Mouse (Mus musculus) forebrain, embryonic 10.5 days (tissue): ENCODE measurements at regions not wholly inside any gene's neighbourhood (a gene's known extent, or its start where the extent isn't known, plus 50 kb on each side); places are given as distances from the start of the nearest gene placed in this dataset.
A peak's percentile ranks its signal among the peaks of the same experiment; 100 is the strongest.

Source experiments
- DNase-seq: peaks from one replicate; pipeline ENCODE4 v3.0.0-alpha.2; 2017; ENCODE audit warnings: low spot score; ENCODE audit errors: extremely low spot score
- H3K27ac ChIP-seq: fragments of 300-500 bp; sonication (generic); 2 replicates; pipeline ENCODE4 v1.5.1; 2016; ENCODE audit warnings: mild to moderate bottlenecking
- H3K27me3 ChIP-seq: fragments of 300-500 bp; sonication (generic); 2 replicates; pipeline ENCODE4 v1.6.1; 2016; ENCODE audit warnings: mild to moderate bottlenecking; ENCODE audit not compliant: poor library complexity, severe bottlenecking
- H3K36me3 ChIP-seq: fragments of 300-500 bp; sonication (generic); replicated peaks from 2 replicates; pipeline ENCODE4 v1.6.1; 2016; ENCODE audit warnings: mild to moderate bottlenecking, moderate library complexity
- H3K4me1 ChIP-seq: fragments of 300-500 bp; sonication (generic); 2 replicates; pipeline ENCODE4 v1.6.1; 2016
- H3K4me3 ChIP-seq: fragments of 300-500 bp; sonication (generic); 2 replicates; pipeline ENCODE4 v1.5.1; 2016; ENCODE audit warnings: mild to moderate bottlenecking, moderate library complexity
- H3K9me3 ChIP-seq: fragments of 300-500 bp; sonication (generic); 2 replicates; pipeline ENCODE4 v1.6.1; 2016; ENCODE audit warnings: mild to moderate bottlenecking, moderate library complexity
- WGBS: fragments of 180-500 bp; shearing (Covaris S2); methylation state at CpG from one replicate; pipeline ENCODE4 v1.1.7; 2016; 5-methylcytosine and 5-hydroxymethylcytosine counted together

- Histone ChIP-seq H3K36me3 (peaks cover 71% of the 10 kb centered on the region), H3K4me3 (no peak overlapping the region), H3K9me3 (no peaks in the 10 kb centered on the region), H3K27ac (no peak overlapping the region), H3K27me3 (no peaks in the 10 kb centered on the region), H3K4me1 (peaks cover 13% of the 10 kb centered on the region; the same call in 1 of the 2 replicates)
- WGBS, result 87% methylated on average over 11 of the region's 11 CpGs
- no peak for DNase-seq
These were observed 51.0 kb upstream of the Mrps10 start for GRCm38 (mm10) chr17:47317651-47318050.

- H3K27ac ChIP-seq, result no peak overlapping the region
- H3K36me3 ChIP-seq, result peaks cover 46% of the 10 kb centered on the region
- H3K4me3 ChIP-seq, result no peak overlapping the region
- no peak for DNase-seq
- no peaks in the 10 kb centered on the region for H3K9me3 ChIP-seq
- H3K27me3 ChIP-seq, result no peaks in the 10 kb centered on the region
- 95% methylated on average over 7 of the region's 7 CpGs for WGBS
- no peaks in the 10 kb centered on the region for H3K4me1 ChIP-seq
These were observed 55.5 kb upstream of the Mrps10 start for GRCm38 (mm10) chr17:47313162-47313561.

DNA sequence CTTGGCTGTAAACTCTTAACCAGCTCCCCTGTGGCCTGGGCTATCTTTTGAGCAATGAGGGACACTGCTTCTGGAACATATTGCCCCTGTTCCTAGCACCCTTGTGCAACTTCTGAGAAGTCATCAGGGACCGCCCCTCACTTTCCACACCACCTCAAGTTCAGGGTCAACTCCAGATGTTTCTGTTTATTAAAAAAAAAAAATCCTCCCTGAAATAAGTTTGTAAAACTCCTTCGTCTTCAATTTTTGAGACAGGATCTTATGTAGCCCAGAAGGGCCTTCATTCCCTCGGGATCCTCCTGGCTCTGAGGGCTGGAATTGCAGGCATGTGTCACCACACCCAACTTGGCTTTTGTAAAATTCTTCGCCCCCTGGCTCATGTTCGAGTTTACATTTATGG lies 57.4 kb upstream of the Mrps10 start:
- Histone ChIP-seq H3K27me3 (no peaks in the 10 kb centered on the region), H3K36me3 (peaks cover 37% of the 10 kb centered on the region), H3K9me3 (no peaks in the 10 kb centered on the region), H3K4me1 (peaks cover 2% of the 10 kb centered on the region), H3K27ac (no peak overlapping the region), H3K4me3 (no peak overlapping the region)
- WGBS, result 91% methylated on average over 5 of the region's 5 CpGs
- no peak for DNase-seq

- H3K27ac ChIP-seq, result no peak overlapping the region
- 82% methylated on average over 13 of the region's 13 CpGs for WGBS
These were observed 62.5 kb upstream of the Mrps10 start for GRCm38 (mm10) chr17:47306027-47306761.

GRCm38 (mm10) chr17:47304463-47305199 lies 64.1 kb upstream of the Mrps10 start:
- Histone ChIP-seq H3K4me1 (peaks cover 56% of the 10 kb centered on the region), H3K27me3 (no peaks in the 10 kb centered on the region), H3K36me3 (peaks cover 6% of the 10 kb centered on the region; the same call in 1 of the 2 replicates), H3K9me3 (no peaks in the 10 kb centered on the region), H3K4me3 (no peak overlapping the region), H3K27ac (no peak overlapping the region)
- WGBS, result 47% methylated on average over 8 of the region's 8 CpGs
- DNase-seq, result no peak

More at GRCm38 (mm10) chr17:47306027-47306761, 62.5 kb upstream of the Mrps10 start:
- H3K9me3 ChIP-seq, result no peaks in the 10 kb centered on the region
- peaks cover 41% of the 10 kb centered on the region for H3K4me1 ChIP-seq
- H3K36me3 ChIP-seq, result peaks cover 6% of the 10 kb centered on the region; the same call in 1 of the 2 replicates
- no peak overlapping the region for H3K4me3 ChIP-seq
- H3K27me3 ChIP-seq, result no peaks in the 10 kb centered on the region
- DNase-seq, result no peak

GRCm38 (mm10) chr17:47303600-47303999 lies 65.1 kb upstream of the Mrps10 start:
- H3K4me1 ChIP-seq, result peaks cover 56% of the 10 kb centered on the region
- no peak for DNase-seq
- no peaks in the 10 kb centered on the region for H3K9me3 ChIP-seq
- no peaks in the 10 kb centered on the region for H3K27me3 ChIP-seq
- no peak overlapping the region for H3K4me3 ChIP-seq
- peaks cover 6% of the 10 kb centered on the region; the same call in 1 of the 2 replicates for H3K36me3 ChIP-seq
- no peak overlapping the region for H3K27ac ChIP-seq
- 93% methylated on average over 3 of the region's 3 CpGs for WGBS

DNA sequence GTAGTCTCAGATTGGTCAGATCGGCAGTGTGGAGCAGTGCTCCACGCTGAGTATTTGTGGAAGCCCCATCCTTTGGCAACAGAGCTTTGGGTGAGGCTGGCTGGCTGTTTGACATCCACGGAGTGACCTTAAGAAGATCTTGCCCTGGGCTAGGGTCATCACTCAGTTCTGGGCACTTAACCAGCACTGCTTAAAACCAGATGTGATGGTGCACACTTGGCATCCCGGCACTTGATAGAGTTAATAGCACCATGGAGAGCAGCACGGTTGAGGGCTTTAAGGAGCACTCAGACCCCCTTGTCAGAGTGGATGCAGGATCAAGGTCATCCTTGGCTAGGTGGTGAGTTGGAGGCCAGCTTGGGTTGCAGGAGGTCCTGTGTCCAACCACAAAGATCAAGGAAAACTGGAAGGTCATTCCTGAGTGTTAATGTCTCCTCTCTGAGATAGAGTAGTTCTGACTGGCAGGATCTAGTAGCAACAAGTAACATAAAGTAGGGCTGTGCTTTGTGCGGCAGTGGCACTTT lies 70.2 kb upstream of the Mrps10 start:
- 81% methylated on average over 6 of the region's 6 CpGs for WGBS
- no peak overlapping the region for H3K4me3 ChIP-seq
- H3K36me3 ChIP-seq, result no peaks in the 10 kb centered on the region
- H3K9me3 ChIP-seq, result no peaks in the 10 kb centered on the region
- DNase-seq, result no peak
- peaks cover 66% of the 10 kb centered on the region for H3K4me1 ChIP-seq
- H3K27me3 ChIP-seq, result no peaks in the 10 kb centered on the region
- no peak overlapping the region for H3K27ac ChIP-seq

GRCm38 (mm10) chr17:47297965-47298364 lies 70.7 kb upstream of the Mrps10 start:
- H3K4me3 ChIP-seq, result no peak overlapping the region
- no peaks in the 10 kb centered on the region for H3K9me3 ChIP-seq
- no peak overlapping the region for H3K27ac ChIP-seq
- no peaks in the 10 kb centered on the region for H3K36me3 ChIP-seq
- H3K4me1 ChIP-seq, result peaks cover 68% of the 10 kb centered on the region
- no peak for DNase-seq
- 84% methylated on average over 8 of the region's 8 CpGs for WGBS
- no peaks in the 10 kb centered on the region for H3K27me3 ChIP-seq

DNA sequence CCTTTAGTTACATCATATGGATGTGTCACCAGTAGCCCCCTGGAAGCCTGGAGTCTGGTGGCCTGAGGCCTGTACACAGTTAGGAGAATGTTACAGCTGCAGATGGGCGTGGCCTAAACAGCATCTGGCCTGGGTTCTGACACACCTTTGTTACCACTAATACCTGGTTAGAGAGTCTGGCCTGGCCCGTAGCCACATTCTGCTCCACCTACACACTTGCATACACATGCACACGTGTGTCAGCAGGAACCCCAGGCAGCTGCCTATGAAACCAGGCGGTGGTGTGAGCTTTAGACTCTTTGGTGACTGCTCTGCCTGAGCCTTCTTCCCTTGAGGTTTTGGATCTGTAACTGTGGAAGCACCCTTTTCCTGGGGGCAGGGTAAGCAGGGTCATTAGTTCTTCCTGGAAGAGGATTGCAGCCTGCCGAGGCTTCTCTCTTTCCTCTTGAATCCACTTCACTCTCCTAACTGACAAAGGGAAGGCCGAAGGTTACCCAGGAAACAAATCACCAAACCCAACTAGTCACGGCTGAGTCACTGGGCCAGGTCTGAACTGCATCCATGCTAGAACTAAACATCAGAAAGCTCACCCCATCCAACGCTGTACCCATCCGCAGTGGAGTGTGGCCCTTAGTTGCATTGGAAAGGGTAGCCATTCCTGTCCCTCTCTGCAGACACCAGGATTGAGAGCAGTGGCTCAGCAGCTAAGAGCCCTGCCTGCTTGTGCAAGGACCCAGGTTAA lies 71.8 kb upstream of the Mrps10 start:
- H3K4me1 ChIP-seq, result peaks cover 58% of the 10 kb centered on the region
- WGBS, result 90% methylated on average over 9 of the region's 9 CpGs
- H3K27ac ChIP-seq, result no peak overlapping the region
- no peaks in the 10 kb centered on the region for H3K27me3 ChIP-seq
- H3K36me3 ChIP-seq, result peaks cover 3% of the 10 kb centered on the region; the same call in 1 of the 2 replicates
- no peak for DNase-seq
- no peaks in the 10 kb centered on the region for H3K9me3 ChIP-seq
- no peak overlapping the region for H3K4me3 ChIP-seq

DNA sequence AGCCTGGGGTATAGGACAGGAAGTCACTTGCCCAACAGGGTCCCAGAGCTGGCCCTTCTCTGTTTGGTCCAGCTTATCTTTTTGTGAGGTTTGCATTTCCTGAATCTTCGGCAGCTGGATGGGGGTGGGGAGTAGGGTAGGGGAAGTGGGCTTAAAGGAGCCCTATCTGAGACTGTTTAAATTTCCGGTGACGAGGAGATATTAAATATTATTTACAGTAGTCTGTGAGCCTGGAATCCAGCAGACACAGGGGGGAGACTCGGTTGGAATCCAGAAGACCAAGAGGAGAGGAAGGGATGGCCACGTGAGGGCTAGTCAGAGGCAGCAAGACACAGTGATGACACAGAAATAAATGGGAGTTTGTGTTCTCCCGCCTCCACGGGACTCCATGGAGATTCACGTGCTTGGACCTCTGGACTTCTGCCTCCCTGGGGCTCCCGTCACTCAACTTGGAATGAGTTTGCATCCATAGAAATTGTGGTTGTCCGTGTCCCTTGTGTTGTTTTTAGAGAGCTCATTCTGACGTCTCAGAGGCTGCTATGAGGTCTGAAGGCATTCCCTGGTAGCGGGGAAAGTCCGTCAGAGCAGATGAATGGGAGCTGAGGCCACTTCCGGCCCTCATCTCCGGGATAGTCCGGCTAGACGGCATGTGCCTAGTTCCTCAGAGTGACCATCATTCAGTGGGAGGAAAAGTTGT lies 73.2 kb upstream of the Mrps10 start:
- peaks cover 44% of the 10 kb centered on the region for H3K4me1 ChIP-seq
- no peaks in the 10 kb centered on the region for H3K9me3 ChIP-seq
- no peak for DNase-seq
- no peak overlapping the region for H3K4me3 ChIP-seq
- WGBS, result 85% methylated on average over 17 of the region's 17 CpGs
- H3K27ac ChIP-seq, result peak overlapping the region; percentile 51
- H3K36me3 ChIP-seq, result peaks cover 8% of the 10 kb centered on the region; the same call in 1 of the 2 replicates
- no peaks in the 10 kb centered on the region for H3K27me3 ChIP-seq

GRCm38 (mm10) chr17:47294091-47294534 lies 74.6 kb upstream of the Mrps10 start:
- Histone ChIP-seq H3K36me3 (peaks cover 8% of the 10 kb centered on the region; the same call in 1 of the 2 replicates), H3K27ac (peak overlapping the region; percentile 40; the same call in 1 of the 2 replicates), H3K4me1 (peaks cover 35% of the 10 kb centered on the region), H3K9me3 (no peaks in the 10 kb centered on the region), H3K4me3 (no peak overlapping the region), H3K27me3 (no peaks in the 10 kb centered on the region)
- no peak for DNase-seq
- 40% methylated on average over 5 of the region's 5 CpGs for WGBS

- DNase-seq, result no peak
- WGBS, result 92% methylated on average over 8 of the region's 8 CpGs
- H3K27me3 ChIP-seq, result no peaks in the 10 kb centered on the region
- no peak overlapping the region for H3K4me3 ChIP-seq
- 0 out of 2 replicates have a peak overlapping the region, but pooled peaks have one; percentile 40 for H3K27ac ChIP-seq
- H3K9me3 ChIP-seq, result no peaks in the 10 kb centered on the region
- H3K4me1 ChIP-seq, result peaks cover 35% of the 10 kb centered on the region
- peaks cover 17% of the 10 kb centered on the region for H3K36me3 ChIP-seq
These were observed 75.5 kb upstream of the Mrps10 start for GRCm38 (mm10) chr17:47293178-47293577.
